Comparison of ENCODE assay signal across 22 mouse cellular contexts in the genomic region with DNA sequence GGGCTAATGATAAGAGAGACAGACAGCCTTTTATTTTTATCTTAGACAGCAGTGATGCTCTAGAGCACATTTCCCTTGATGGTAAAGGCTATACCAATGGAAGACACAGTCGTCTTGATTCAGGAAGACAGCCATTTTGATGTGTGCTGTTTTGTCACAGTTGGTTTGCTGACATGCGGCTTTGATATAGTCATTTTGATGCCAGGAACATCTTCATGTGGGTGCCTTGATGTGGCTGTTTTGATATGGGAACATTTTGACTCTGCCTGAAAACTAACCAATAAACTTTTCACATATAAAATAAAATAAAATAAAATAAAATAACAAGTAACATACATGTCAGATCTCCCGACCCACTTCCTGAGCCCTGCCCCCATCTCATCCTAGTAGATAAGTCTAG. TPM values are rescaled to one million over a fixed set of nuclear protein-coding genes. Genes with fewer than 3 reads are reported as not detected.
DNase-seq lines count a peak whose midpoint lies in the region; ATAC-seq and TF ChIP-seq lines count a peak whose summit lies in the region.
"Had no signal": no experiment of that assay in that cellular context is flagged by ENCODE, and none has a peak within 500 bp of the region (broad histone marks: within the 10 kb centered on the region; RNA-seq: fewer than 3 reads in every experiment).

No protein-coding gene starts in this region.

- H3K79me2 ChIP-seq in MEL (ENCODE audit: control insufficient read depth, insufficient read depth, low read length, poor library complexity), result no peaks in the 10 kb centered on the region

- H3K9me3 ChIP-seq in MEL (replicated peaks; ENCODE audit: insufficient read depth, low read length), result no peaks in the 10 kb centered on the region
- no peaks in the 10 kb centered on the region for H3K9me3 ChIP-seq in forebrain, embryonic 11.5 days (ENCODE audit: control insufficient read depth, low read length)
- H3K9me3 ChIP-seq: embryonic facial prominence, embryonic 13.5 days; forebrain, embryonic 13.5 days; G1E; heart, embryonic 10.5 days; hindbrain, embryonic 12.5 days had no signal

- H3K27ac ChIP-seq in MEL (ENCODE audit: control insufficient read depth, low read depth, low read length), result no peak overlapping the region
- no peak overlapping the region for H3K27ac ChIP-seq in forebrain, embryonic 11.5 days (ENCODE audit: low read depth, low read length)
- H3K27ac ChIP-seq: embryonic facial prominence, embryonic 13.5 days; forebrain, embryonic 13.5 days; heart, embryonic 10.5 days; hindbrain, embryonic 12.5 days had no signal

- H3K4me2 ChIP-seq in forebrain, embryonic 11.5 days (ENCODE audit: low read depth, low read length, severe bottlenecking), result no peak overlapping the region
- H3K4me2 ChIP-seq: embryonic facial prominence, embryonic 13.5 days; forebrain, embryonic 13.5 days; hindbrain, embryonic 12.5 days had no signal

- no peak for TF ChIP-seq RAD21 in MEL (IDR thresholded peaks at IDR 0.05; ENCODE audit: low read depth, low read length)

- TF ChIP-seq EP300 in MEL (IDR thresholded peaks at IDR 0.05; ENCODE audit: low read depth in 1 of 2, low read length in 2 of 2), result peak in 1 of 2 experiments; percentile 26; a peak in 1 of 4 replicates

- WGBS in forebrain, embryonic 11.5 days, result 95% methylated on average over 3 of the region's 3 CpGs

- no peak overlapping the region for H3K9ac ChIP-seq in MEL (ENCODE audit: control insufficient read depth, low read depth, low read length, poor library complexity, severe bottlenecking)
- no peak overlapping the region for H3K9ac ChIP-seq in forebrain, embryonic 11.5 days (ENCODE audit: low read length)
- H3K9ac ChIP-seq: embryonic facial prominence, embryonic 13.5 days; forebrain, embryonic 13.5 days; forebrain, postnatal 0 days; hindbrain, embryonic 12.5 days had no signal

- H3K4me1 ChIP-seq in MEL (ENCODE audit: control insufficient read depth in 1 of 2, insufficient read depth in 2 of 2, low read length in 2 of 2), result peaks cover 7 to 20% of the 10 kb centered on the region in 2 experiments
- no peaks in the 10 kb centered on the region for H3K4me1 ChIP-seq in forebrain, embryonic 11.5 days (replicated peaks; ENCODE audit: control insufficient read depth, insufficient read depth, low read length)

- H3K36me3 ChIP-seq in MEL (ENCODE audit: control insufficient read depth in 1 of 2, insufficient read depth in 2 of 2, low read length in 2 of 2), result peaks cover 0 to 19% of the 10 kb centered on the region in 2 experiments; a peak in 2 of 4 replicates
- no peaks in the 10 kb centered on the region for H3K36me3 ChIP-seq in forebrain, embryonic 11.5 days (ENCODE audit: control insufficient read depth, insufficient read depth, low read length)
- H3K36me3 ChIP-seq: embryonic facial prominence, embryonic 13.5 days; G1E; heart, embryonic 10.5 days; hindbrain, embryonic 12.5 days had no signal

- no peak for ATAC-seq in granulocyte monocyte progenitor cell, adult 5-6 weeks (replicated peaks; ENCODE audit: poor library complexity, severe bottlenecking)
- ATAC-seq in forebrain, embryonic 11.5 days (replicated peaks; ENCODE audit: low FRiP score), result no peak
- ATAC-seq: activated CD4-positive, CD25-positive, alpha-beta regulatory T cell, adult 4 months; CD4-positive, CD25-positive, alpha-beta regulatory T cell, adult 4 months; forebrain, embryonic 13.5 days; forebrain, postnatal 0 days; hindbrain, embryonic 16.5 days had no signal

- no peak for TF ChIP-seq POLR2A in MEL (IDR thresholded peaks at IDR 0.05; ENCODE audit: control insufficient read depth in 1 of 2, insufficient read depth in 1 of 2, low read depth in 1 of 2, low read length in 2 of 2, poor library complexity in 1 of 2)

- no peaks in the 10 kb centered on the region for H3K27me3 ChIP-seq in MEL (ENCODE audit: control insufficient read depth in 1 of 2, insufficient read depth in 2 of 2, low read length in 2 of 2)
- no peaks in the 10 kb centered on the region for H3K27me3 ChIP-seq in forebrain, embryonic 11.5 days (ENCODE audit: control insufficient read depth, insufficient read depth, low read length)
- H3K27me3 ChIP-seq: embryonic facial prominence, embryonic 13.5 days; forebrain, embryonic 13.5 days; hindbrain, embryonic 12.5 days had no signal

- DNase-seq in MEL (ENCODE audit: low read depth, low spot score), result peak; percentile 33
- peak; percentile 50 for DNase-seq in naive thymus-derived CD4-positive, alpha-beta T cell, adult 2 months (ENCODE audit: low read depth)
- DNase-seq in thymus, postnatal 14 days, result peak; percentile 51
- DNase-seq in forebrain, embryonic 11.5 days (ENCODE audit: low spot score), result no peak
- no peak for DNase-seq in adrenal gland, adult 8-10 months
- DNase-seq: adrenal gland, postnatal 25 days; cerebellum, adult 18-20 months; cerebellum, adult 9-11 months; cerebellum, postnatal 36 days; forebrain, postnatal 0 days; gastrocnemius, postnatal 14 days; heart, postnatal 10 days; heart, postnatal 4 days had no signal

- TF ChIP-seq CTCF in MEL (IDR thresholded peaks at IDR 0.05 in 2 of 3, conservative IDR thresholded peaks at IDR 0.05 in 1 of 3; ENCODE audit: control insufficient read depth in 1 of 3, insufficient read depth in 1 of 3, low read depth in 2 of 3, low read length in 3 of 3, poor library complexity in 1 of 3, severe bottlenecking in 1 of 3), result no peak

- H3K4me3 ChIP-seq in MEL (ENCODE audit: control insufficient read depth in 1 of 2, insufficient read depth in 1 of 2, low read depth in 2 of 2, low read length in 2 of 2), result no peak overlapping the region
- H3K4me3 ChIP-seq in forebrain, embryonic 11.5 days (ENCODE audit: low read depth, low read length), result no peak overlapping the region
- H3K4me3 ChIP-seq: embryonic facial prominence, embryonic 13.5 days; forebrain, embryonic 13.5 days; heart, embryonic 10.5 days; hindbrain, embryonic 12.5 days had no signal

TF ChIP-seq in MEL, 35 proteins besides CTCF, POLR2A, EP300 and RAD21:
- no peak for TF ChIP-seq BHLHE40 (IDR thresholded peaks at IDR 0.05; ENCODE audit: borderline replicate concordance, low read depth, low read length)
- no peak for TF ChIP-seq POLR2AphosphoS5 (IDR thresholded peaks at IDR 0.05; ENCODE audit: borderline replicate concordance, low read depth, low read length)
- TF ChIP-seq CHD2 (IDR thresholded peaks at IDR 0.05; ENCODE audit: low read length), result no peak
- TF ChIP-seq JUND (IDR thresholded peaks at IDR 0.05; ENCODE audit: low read depth, low read length), result no peak
- peak; percentile 44; the same call in 1 of the 2 replicates for TF ChIP-seq TCF12 (IDR thresholded peaks at IDR 0.05; ENCODE audit: low read depth, low read length)
- no peak for TF ChIP-seq ZKSCAN1 (IDR thresholded peaks at IDR 0.05; ENCODE audit: low read depth, low read length)
- 0 out of 2 replicates have a peak, but pooled peaks have one; percentile 21 for TF ChIP-seq ETS1 (IDR thresholded peaks at IDR 0.05; ENCODE audit: low read depth, low read length)
- no peak for TF ChIP-seq SMC3 (IDR thresholded peaks at IDR 0.05; ENCODE audit: low read depth, low read length)
- no peak for TF ChIP-seq CHD1 (IDR thresholded peaks at IDR 0.05; ENCODE audit: low read depth, low read length)
- TF ChIP-seq POLR2AphosphoS2 (IDR thresholded peaks at IDR 0.05; ENCODE audit: low read length), result no peak
- TF ChIP-seq ZMIZ1 (IDR thresholded peaks at IDR 0.05; ENCODE audit: low read depth, low read length), result no peak
- no peak for TF ChIP-seq ZNF384 (IDR thresholded peaks at IDR 0.05; ENCODE audit: low read depth, low read length)
- no peak for TF ChIP-seq USF1 (IDR thresholded peaks at IDR 0.05; ENCODE audit: low read depth, low read length)
- TF ChIP-seq MYB (IDR thresholded peaks at IDR 0.05; ENCODE audit: low read depth, low read length), result no peak
- no peak for TF ChIP-seq MEF2A (IDR thresholded peaks at IDR 0.05; ENCODE audit: extremely low read depth, insufficient replicate concordance, low read depth, low read length, poor library complexity, severe bottlenecking)
- TF ChIP-seq GATA1 (IDR thresholded peaks at IDR 0.05; ENCODE audit: low read depth, low read length), result 0 out of 2 replicates have a peak, but pooled peaks have one; percentile 22
- no peak for TF ChIP-seq NELFE (IDR thresholded peaks at IDR 0.05; ENCODE audit: low read depth, low read length)

RNA-seq across cellular contexts. Expression of a gene that starts 16.0 kb away (rescaled TPM):
- 1.5 and 1.9 TPM in 2 replicates for total RNA-seq in MEL (2012; rRNA removed)
- 1 to 10 TPM in 1 of 2 experiments, not detected in 1; 3.2 TPM for polyA plus RNA-seq in MEL (2012; ENCODE audit: insufficient read depth in 1 of 2, insufficient read length in 2 of 2, low read depth in 1 of 2, low replicate concordance in 2 of 2, missing spikeins in 1 of 2)
- total RNA-seq in granulocyte monocyte progenitor cell, adult 5-6 weeks (2014; fragmentation: Nextera tagmentation), result 1.3 and 2.0 TPM in 2 replicates
- 2.2 and 2.3 TPM in 2 replicates for total RNA-seq in granulocyte monocyte progenitor cell, adult 5-6 weeks (2017)
- 15.4 and 19.4 TPM in 2 replicates for polyA plus RNA-seq in forebrain, embryonic 11.5 days (2014; fragmentation: Nextera tagmentation; extraction: Ambion mirVana)
- total RNA-seq in adrenal gland, adult 8-10 months (2022), result 10 to 100 TPM; 15.1 to 25.1 (median 20.3) TPM
- polyA plus RNA-seq: CD4-positive, CD25-positive, alpha-beta regulatory T cell, adult 4 months had no signal

RNA-seq across cellular contexts. Expression of a gene that starts 30.0 kb away (rescaled TPM):
- 0.12 TPM in 1 of 2 replicates, not detected in the other for total RNA-seq in MEL (2012; rRNA removed)
- polyA plus RNA-seq in MEL (2012; ENCODE audit: insufficient read depth in 1 of 2, insufficient read length in 2 of 2, low read depth in 1 of 2, low replicate concordance in 2 of 2, missing spikeins in 1 of 2), result under 1 TPM in 1 of 2 experiments, not detected in 1; 0.04 TPM
- total RNA-seq in granulocyte monocyte progenitor cell, adult 5-6 weeks (2014; fragmentation: Nextera tagmentation), result 25.8 and 26.5 TPM in 2 replicates
- total RNA-seq in granulocyte monocyte progenitor cell, adult 5-6 weeks (2017), result 10.6 and 18.9 TPM in 2 replicates
- 8.4 and 9.4 TPM in 2 replicates for polyA plus RNA-seq in forebrain, embryonic 11.5 days (2014; fragmentation: Nextera tagmentation; extraction: Ambion mirVana)
- 10 to 100 TPM; 46.8 to 92.3 (median 64.6) TPM for total RNA-seq in adrenal gland, adult 8-10 months (2022)
- polyA plus RNA-seq: G1E had no signal

Comparison
In these comparisons a context has a peak if more than half of its experiments do, and no peak if none do; other contexts are left out.
1. DNase-seq: peak in MEL (single experiment), naive thymus-derived CD4-positive, alpha-beta T cell, adult 2 months (single experiment) and thymus, postnatal 14 days (single experiment); none in forebrain, embryonic 11.5 days (single experiment) and adrenal gland, adult 8-10 months (single experiment).